Mouse (Mus musculus) stomach, postnatal 0 days (tissue): ENCODE results near the gene Akr1b7.

ENCODE experiments used
- CTCF ChIP-seq: IDR thresholded peaks from 2 replicates; pipeline ENCODE4 v1.5.1; 2016; ENCODE audit warnings: antibody characterized with exemption, low read depth, mild to moderate bottlenecking, moderate library complexity
- EP300 ChIP-seq: optimal IDR thresholded peaks from 2 replicates; pipeline ENCODE3; 2016; ENCODE audit warnings: antibody characterized with exemption

DNA sequence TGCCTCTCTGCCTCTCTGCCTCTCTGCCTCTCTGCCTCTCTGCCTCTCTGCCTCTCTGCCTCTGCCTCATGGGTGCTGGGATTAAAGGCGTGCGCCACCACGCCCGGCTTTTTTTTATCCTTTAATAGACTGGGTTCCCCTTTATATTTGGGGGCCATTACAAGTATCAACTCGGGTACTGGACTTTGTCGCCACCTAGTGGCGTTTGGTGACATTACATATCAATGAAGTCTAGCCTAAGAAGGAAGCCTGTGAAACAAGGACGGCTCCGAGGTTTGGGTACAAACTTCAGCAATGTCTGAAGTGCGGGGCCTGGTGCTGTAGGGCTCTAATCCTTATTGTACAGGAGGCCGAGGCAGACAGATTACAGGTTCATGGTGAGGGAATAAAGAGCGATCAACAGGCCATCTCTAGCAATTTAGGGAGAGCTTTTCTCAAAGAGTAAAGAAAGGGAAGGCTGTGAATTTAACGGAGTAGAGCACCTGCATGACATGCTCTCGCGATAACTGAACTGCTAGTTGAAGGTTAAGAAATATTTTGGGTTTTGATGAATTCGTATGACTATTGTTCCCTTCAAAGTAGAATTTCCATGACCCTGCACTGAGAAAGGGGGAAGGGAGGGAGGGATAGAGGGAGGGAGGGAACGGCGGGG is 40.3 kb upstream of the Akr1b7 start:
- peak; percentile 87 for TF ChIP-seq CTCF
- TF ChIP-seq EP300: no peak
